Mouse (Mus musculus) stomach, embryonic 16.5 days (tissue): ENCODE measurements around the gene Zfp51. TPM values are rescaled to one million over a fixed set of nuclear protein-coding genes. Genes with fewer than 3 reads are reported as not detected.

Source experiments
- ATAC-seq: fragments of 200-750 bp; cut with Nextera tagmentation; 2 replicates; pipeline ENCODE4 v1.8.0; 2017; ENCODE audit warnings: moderate number of reproducible peaks, moderate TSS enrichment; ENCODE audit not compliant: insufficient read depth, low FRiP score
- H3K27ac ChIP-seq: fragments of 300-500 bp; sonication (generic); 2 replicates; pipeline ENCODE4 v1.5.1; 2014; ENCODE audit warnings: low read length
- H3K27me3 ChIP-seq: fragments of 300-500 bp; sonication (generic); 2 replicates; pipeline ENCODE4 v1.6.1; 2014; ENCODE audit warnings: low read length, control low read depth, mixed read lengths; ENCODE audit not compliant: control insufficient read depth, insufficient read depth
- H3K36me3 ChIP-seq: fragments of 300-500 bp; sonication (generic); 2 replicates; pipeline ENCODE4 v1.6.1; 2014; ENCODE audit warnings: low read length; ENCODE audit not compliant: control insufficient read depth, insufficient read depth
- H3K4me1 ChIP-seq: fragments of 300-500 bp; sonication (generic); 2 replicates; pipeline ENCODE4 v1.6.1; 2014; ENCODE audit warnings: low read length, control low read depth, mixed read lengths; ENCODE audit not compliant: control insufficient read depth, insufficient read depth
- H3K4me2 ChIP-seq: fragments of 300-500 bp; sonication (generic); 2 replicates; pipeline ENCODE4 v1.6.1; 2014; ENCODE audit warnings: low read depth, low read length, mixed read lengths
- H3K4me3 ChIP-seq: fragments of 300-500 bp; sonication (generic); replicated peaks from 2 replicates; pipeline ENCODE4 v1.5.1; 2014; ENCODE audit warnings: mild to moderate bottlenecking, low read length
- H3K9ac ChIP-seq: fragments of 300-500 bp; sonication (generic); 2 replicates; pipeline ENCODE4 v1.6.1; 2014; ENCODE audit warnings: low read length
- H3K9me3 ChIP-seq: fragments of 300-500 bp; sonication (generic); replicated peaks from 2 replicates; pipeline ENCODE4 v1.6.1; 2016; ENCODE audit warnings: low read length, control low read depth; ENCODE audit not compliant: control insufficient read depth
- WGBS: fragments of 180-500 bp; shearing (Covaris S2); extraction: QIAGEN DNeasy Blood & Tissue Kit; methylation state at CpG from one replicate; pipeline ENCODE4 v1.1.7; 2014; 5-methylcytosine and 5-hydroxymethylcytosine counted together
- polyA plus RNA-seq: library from polyadenylated mRNA; unstranded; fragments of >200 nt; fragmentation: Nextera tagmentation; extraction: Ambion mirVana; gene quantifications from 2 replicates; pipeline ENCODE4 v1.2.1, GENCODE M21; 2015

The Zfp51 gene
- polyA plus RNA-seq, 1 experiment from 2014 or later, result 14.5 TPM

GRCm38 (mm10) chr17:21504524-21504923, 54.4 kb downstream of the Zfp51 start:
- Histone ChIP-seq H3K4me3 (no peak overlapping the region), H3K9ac (no peak overlapping the region), H3K27ac (no peak overlapping the region), H3K27me3 (no peaks in the 10 kb centered on the region), H3K4me2 (no peak overlapping the region), H3K9me3 (no peaks in the 10 kb centered on the region), H3K36me3 (peaks cover 6% of the 10 kb centered on the region; the same call in 1 of the 2 replicates), H3K4me1 (no peaks in the 10 kb centered on the region)
- ATAC-seq, result no peak
- WGBS, result 95% methylated on average over 1 of the region's 1 CpGs

DNA sequence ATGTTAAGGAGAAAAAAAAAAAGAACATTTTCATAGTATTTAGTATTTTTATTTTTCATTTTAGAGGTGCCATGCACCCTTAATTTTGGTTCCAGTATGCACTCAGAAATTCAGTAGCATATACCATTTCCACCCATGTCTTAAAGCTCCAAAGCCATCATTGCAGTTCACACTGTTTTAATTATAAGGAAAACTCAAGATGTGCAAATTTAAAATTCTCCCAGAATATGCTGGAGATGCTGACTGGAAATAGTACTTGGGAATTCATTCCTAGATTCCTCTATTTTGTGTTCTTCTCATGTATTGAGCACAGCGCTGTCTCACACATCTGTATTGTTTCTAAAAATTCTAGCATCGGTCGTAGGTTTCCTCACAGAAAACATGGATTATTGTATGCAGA, 56.1 kb downstream of the Zfp51 start:
- Histone ChIP-seq H3K4me3 (no peak overlapping the region), H3K27me3 (no peaks in the 10 kb centered on the region), H3K9ac (no peak overlapping the region), H3K27ac (no peak overlapping the region), H3K9me3 (no peaks in the 10 kb centered on the region), H3K4me2 (no peak overlapping the region), H3K36me3 (peaks cover 6% of the 10 kb centered on the region; the same call in 1 of the 2 replicates), H3K4me1 (no peaks in the 10 kb centered on the region)
- ATAC-seq, result no peak
- WGBS, result 98% methylated on average over 3 of the region's 3 CpGs

GRCm38 (mm10) chr17:21509756-21510155, 59.6 kb downstream of the Zfp51 start:
- Histone ChIP-seq H3K9me3 (no peaks in the 10 kb centered on the region), H3K9ac (no peak overlapping the region), H3K27me3 (no peaks in the 10 kb centered on the region), H3K27ac (no peak overlapping the region), H3K4me1 (no peaks in the 10 kb centered on the region), H3K4me3 (no peak overlapping the region), H3K4me2 (no peak overlapping the region), H3K36me3 (peaks cover 10% of the 10 kb centered on the region; the same call in 1 of the 2 replicates)
- ATAC-seq, result no peak

Other genes starting within 250 kb of the Zfp51 start
- gene Vmn1r234, start 224.3 kb upstream of the Zfp51 start, polyA plus RNA-seq, result not detected in 2 replicates
- gene Vmn1r235, start 194.0 kb upstream of the Zfp51 start, polyA plus RNA-seq, result not detected in 2 replicates
- gene Vmn1r236, start 167.4 kb upstream of the Zfp51 start, polyA plus RNA-seq, result not detected in 2 replicates
- gene Vmn1r237, start 138.5 kb upstream of the Zfp51 start, polyA plus RNA-seq, result not detected in 2 replicates
- gene Zfp677, start 66.6 kb upstream of the Zfp51 start, polyA plus RNA-seq, result 3.4 and 3.6 TPM in 2 replicates
- gene Zfp54, start 27.1 kb upstream of the Zfp51 start, polyA plus RNA-seq, result 7.1 and 8.2 TPM in 2 replicates
- gene Zfp53, start 38.6 kb downstream of the Zfp51 start, polyA plus RNA-seq, result 13.8 and 14.3 TPM in 2 replicates
- 5.8 and 6.6 TPM in 2 replicates for gene Zfp52, start 85.2 kb downstream of the Zfp51 start, polyA plus RNA-seq
- 19.0 and 21.3 TPM in 2 replicates for gene Zfp948, start 116.6 kb downstream of the Zfp51 start, polyA plus RNA-seq
- gene Zfp983, start 200.2 kb downstream of the Zfp51 start, polyA plus RNA-seq, result 3.9 and 5.0 TPM in 2 replicates
- gene Gm10226, start 241.5 kb downstream of the Zfp51 start, polyA plus RNA-seq, result 6.8 and 9.2 TPM in 2 replicates